Mouse (Mus musculus): ENCODE measurements around the gene Wrap53. TPM values are rescaled to one million over a fixed set of nuclear protein-coding genes. Genes with fewer than 3 reads are reported as not detected.
"Not testable (repeated sequence)": the region's sequence is repeated elsewhere in the genome, so short reads cannot be mapped to it uniquely, and the experiment has no call there.

Gene Wrap53
- polyA plus RNA-seq, 1 experiment: 9.5 TPM

- peak overlapping the region; percentile 33 for H3K27ac ChIP-seq (ENCODE audit: control insufficient read depth, insufficient read depth, low read depth, low read length)
- no peaks in the 10 kb centered on the region for H3K27me3 ChIP-seq (ENCODE audit: control insufficient read depth, insufficient read depth, low read length)
- TF ChIP-seq CTCF (IDR thresholded peaks at IDR 0.05; ENCODE audit: control insufficient read depth, insufficient read depth, insufficient replicate concordance, low read depth, low read length): peak; percentile 11; the same call in 1 of the 2 replicates
- TF ChIP-seq POLR2A (IDR thresholded peaks at IDR 0.05; ENCODE audit: control insufficient read depth, low read depth, low read length): peak; percentile 72; the same call in 1 of the 2 replicates
- peaks cover 18% of the 10 kb centered on the region for H3K4me1 ChIP-seq (ENCODE audit: control insufficient read depth, insufficient read depth, low read length)
- peak overlapping the region; percentile 66 for H3K4me3 ChIP-seq (ENCODE audit: control insufficient read depth, low read depth, low read length)
- H3K36me3 ChIP-seq (ENCODE audit: control insufficient read depth, insufficient read depth, low read length): peaks cover 1% of the 10 kb centered on the region; the same call in 1 of the 2 replicates
Observed at GRCm38 (mm10) chr11:69546423-69547053, 33.5 kb downstream of the Wrap53 start.

DNA sequence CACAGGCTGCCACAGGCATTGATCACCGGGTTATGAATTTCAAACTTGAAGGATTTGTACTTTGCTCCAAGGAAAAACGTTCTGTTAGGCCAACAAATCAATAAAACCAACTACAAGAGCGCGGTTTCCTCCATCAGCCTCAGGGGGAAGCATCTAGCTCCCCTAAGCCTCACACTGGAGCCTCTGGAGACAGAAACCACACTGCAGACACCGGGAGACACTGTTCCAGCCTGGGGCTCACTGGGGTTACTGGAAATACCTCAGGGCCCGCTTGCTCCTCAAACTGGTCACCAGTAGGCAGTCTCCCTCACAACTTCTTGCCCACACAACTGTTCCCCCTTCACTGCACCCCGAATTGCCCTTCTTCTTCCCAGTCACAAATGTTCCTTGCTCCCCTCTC is 34.1 kb downstream of the Wrap53 start:
- Histone ChIP-seq H3K4me1 (ENCODE audit: control insufficient read depth, insufficient read depth, low read length) (peaks cover 18% of the 10 kb centered on the region), H3K4me3 (ENCODE audit: control insufficient read depth, low read depth, low read length) (peak overlapping the region; percentile 66), H3K36me3 (ENCODE audit: control insufficient read depth, insufficient read depth, low read length) (peaks cover 1% of the 10 kb centered on the region; the same call in 1 of the 2 replicates), H3K27me3 (ENCODE audit: control insufficient read depth, insufficient read depth, low read length) (no peaks in the 10 kb centered on the region), H3K27ac (ENCODE audit: control insufficient read depth, insufficient read depth, low read depth, low read length) (peak overlapping the region; percentile 33)
- TF ChIP-seq CTCF (IDR thresholded peaks at IDR 0.05; ENCODE audit: control insufficient read depth, insufficient read depth, insufficient replicate concordance, low read depth, low read length) (no peak), POLR2A (IDR thresholded peaks at IDR 0.05; ENCODE audit: control insufficient read depth, low read depth, low read length) (no peak)

GRCm38 (mm10) chr11:69543598-69543997 is 36.5 kb downstream of the Wrap53 start:
- H3K4me3 ChIP-seq (ENCODE audit: control insufficient read depth, low read depth, low read length): peak overlapping the region; percentile 54
- TF ChIP-seq CTCF (IDR thresholded peaks at IDR 0.05; ENCODE audit: control insufficient read depth, insufficient read depth, insufficient replicate concordance, low read depth, low read length) (no peak), POLR2A (IDR thresholded peaks at IDR 0.05; ENCODE audit: control insufficient read depth, low read depth, low read length) (no peak)
- H3K27me3 ChIP-seq (ENCODE audit: control insufficient read depth, insufficient read depth, low read length): no peaks in the 10 kb centered on the region
- peaks cover 14% of the 10 kb centered on the region for H3K4me1 ChIP-seq (ENCODE audit: control insufficient read depth, insufficient read depth, low read length)
- peaks cover 1% of the 10 kb centered on the region; the same call in 1 of the 2 replicates for H3K36me3 ChIP-seq (ENCODE audit: control insufficient read depth, insufficient read depth, low read length)
- H3K27ac ChIP-seq (ENCODE audit: control insufficient read depth, insufficient read depth, low read depth, low read length): peak overlapping the region; percentile 44; the same call in 1 of the 2 replicates

DNA sequence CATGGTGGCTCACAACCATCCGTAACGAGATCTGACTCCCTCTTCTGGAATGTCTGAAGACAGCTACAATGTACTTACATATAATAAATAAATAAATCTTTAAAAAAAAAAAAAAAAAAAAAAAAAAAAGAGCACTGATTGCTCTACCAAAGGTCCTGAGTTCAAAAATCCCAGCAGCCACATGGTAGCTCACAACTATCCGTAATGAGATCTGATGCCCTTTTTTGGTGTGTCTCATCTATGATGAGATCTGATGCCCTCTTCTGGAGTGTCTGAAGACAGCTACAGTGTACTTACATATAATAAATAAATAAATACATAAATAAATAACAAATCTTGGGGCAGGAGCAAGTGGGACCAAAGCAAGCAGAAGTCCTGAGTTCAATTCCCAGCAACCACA is 38.3 kb downstream of the Wrap53 start:
- H3K27me3 ChIP-seq (ENCODE audit: control insufficient read depth, insufficient read depth, low read length); H3K4me3 ChIP-seq (ENCODE audit: control insufficient read depth, low read depth, low read length); H3K4me1 ChIP-seq (ENCODE audit: control insufficient read depth, insufficient read depth, low read length); H3K36me3 ChIP-seq (ENCODE audit: control insufficient read depth, insufficient read depth, low read length); H3K27ac ChIP-seq (ENCODE audit: control insufficient read depth, insufficient read depth, low read depth, low read length): not testable (repeated sequence)

- H3K27me3 ChIP-seq (ENCODE audit: control insufficient read depth, insufficient read depth, low read length): no peaks in the 10 kb centered on the region
- no peak overlapping the region for H3K4me3 ChIP-seq (ENCODE audit: control insufficient read depth, low read depth, low read length)
- peaks cover 1% of the 10 kb centered on the region; the same call in 1 of the 2 replicates for H3K36me3 ChIP-seq (ENCODE audit: control insufficient read depth, insufficient read depth, low read length)
- no peak overlapping the region for H3K27ac ChIP-seq (ENCODE audit: control insufficient read depth, insufficient read depth, low read depth, low read length)
- TF ChIP-seq POLR2A (IDR thresholded peaks at IDR 0.05; ENCODE audit: control insufficient read depth, low read depth, low read length) (no peak), CTCF (IDR thresholded peaks at IDR 0.05; ENCODE audit: control insufficient read depth, insufficient read depth, insufficient replicate concordance, low read depth, low read length) (no peak)
- peaks cover under 1% of the 10 kb centered on the region for H3K4me1 ChIP-seq (ENCODE audit: control insufficient read depth, insufficient read depth, low read length)
Observed at GRCm38 (mm10) chr11:69540700-69541099, 39.4 kb downstream of the Wrap53 start.

- H3K27ac ChIP-seq (ENCODE audit: control insufficient read depth, insufficient read depth, low read depth, low read length): no peak overlapping the region
- H3K27me3 ChIP-seq (ENCODE audit: control insufficient read depth, insufficient read depth, low read length): no peaks in the 10 kb centered on the region
- H3K4me3 ChIP-seq (ENCODE audit: control insufficient read depth, low read depth, low read length): no peak overlapping the region
- H3K4me1 ChIP-seq (ENCODE audit: control insufficient read depth, insufficient read depth, low read length): no peaks in the 10 kb centered on the region
- TF ChIP-seq CTCF (IDR thresholded peaks at IDR 0.05; ENCODE audit: control insufficient read depth, insufficient read depth, insufficient replicate concordance, low read depth, low read length): no peak
- TF ChIP-seq POLR2A (IDR thresholded peaks at IDR 0.05; ENCODE audit: control insufficient read depth, low read depth, low read length): no peak
- H3K36me3 ChIP-seq (ENCODE audit: control insufficient read depth, insufficient read depth, low read length): no peaks in the 10 kb centered on the region
Observed at GRCm38 (mm10) chr11:69534990-69535389, 45.1 kb downstream of the Wrap53 start.

- Histone ChIP-seq H3K27me3 (ENCODE audit: control insufficient read depth, insufficient read depth, low read length) (no peaks in the 10 kb centered on the region), H3K4me3 (ENCODE audit: control insufficient read depth, low read depth, low read length) (no peak overlapping the region), H3K27ac (ENCODE audit: control insufficient read depth, insufficient read depth, low read depth, low read length) (no peak overlapping the region), H3K4me1 (ENCODE audit: control insufficient read depth, insufficient read depth, low read length) (no peaks in the 10 kb centered on the region), H3K36me3 (ENCODE audit: control insufficient read depth, insufficient read depth, low read length) (no peaks in the 10 kb centered on the region)
- no peak for TF ChIP-seq CTCF (IDR thresholded peaks at IDR 0.05; ENCODE audit: control insufficient read depth, insufficient read depth, insufficient replicate concordance, low read depth, low read length)
- TF ChIP-seq POLR2A (IDR thresholded peaks at IDR 0.05; ENCODE audit: control insufficient read depth, low read depth, low read length): no peak
Observed at GRCm38 (mm10) chr11:69532480-69533150, 47.4 kb downstream of the Wrap53 start.

GRCm38 (mm10) chr11:69530755-69531154 is 49.3 kb downstream of the Wrap53 start:
- H3K36me3 ChIP-seq (ENCODE audit: control insufficient read depth, insufficient read depth, low read length); H3K27ac ChIP-seq (ENCODE audit: control insufficient read depth, insufficient read depth, low read depth, low read length); H3K4me1 ChIP-seq (ENCODE audit: control insufficient read depth, insufficient read depth, low read length); H3K27me3 ChIP-seq (ENCODE audit: control insufficient read depth, insufficient read depth, low read length); H3K4me3 ChIP-seq (ENCODE audit: control insufficient read depth, low read depth, low read length): not testable (repeated sequence)

GRCm38 (mm10) chr11:69530281-69530680 is 49.8 kb downstream of the Wrap53 start:
- not testable (repeated sequence) for H3K36me3 ChIP-seq (ENCODE audit: control insufficient read depth, insufficient read depth, low read length); H3K4me1 ChIP-seq (ENCODE audit: control insufficient read depth, insufficient read depth, low read length); H3K4me3 ChIP-seq (ENCODE audit: control insufficient read depth, low read depth, low read length); H3K27ac ChIP-seq (ENCODE audit: control insufficient read depth, insufficient read depth, low read depth, low read length); H3K27me3 ChIP-seq (ENCODE audit: control insufficient read depth, insufficient read depth, low read length)
